Mouse (Mus musculus): ENCODE data around the gene Nck2. TPM values are rescaled to one million over a fixed set of nuclear protein-coding genes. Genes with fewer than 3 reads are reported as not detected.

Nck2 gene
- polyA plus RNA-seq, 1 experiment from 2014 or later: 31.1 TPM

- Histone ChIP-seq H3K4me3 (ENCODE audit: low read depth, low read length) (no peak overlapping the region), H3K9me3 (ENCODE audit: control insufficient read depth, low read length) (no peaks in the 10 kb centered on the region), H3K4me1 (ENCODE audit: control insufficient read depth, insufficient read depth, low read length) (0 out of 2 replicates have a peak, but pooled peaks cover 3% of the 10 kb centered on the region), H3K36me3 (ENCODE audit: control insufficient read depth, insufficient read depth, low read length) (no peaks in the 10 kb centered on the region), H3K27ac (ENCODE audit: low read depth, low read length) (no peak overlapping the region), H3K4me2 (ENCODE audit: low read depth, low read length) (no peak overlapping the region), H3K27me3 (ENCODE audit: control insufficient read depth, insufficient read depth, low read length) (no peaks in the 10 kb centered on the region), H3K9ac (replicated peaks; ENCODE audit: low read depth, low read length) (no peak overlapping the region)
- no peak for ATAC-seq (ENCODE audit: low read depth)
- WGBS: 90% methylated on average over 5 of the region's 5 CpGs
These were observed 114.8 kb downstream of the Nck2 start for GRCm38 (mm10) chr1:43559043-43559692.

DNA sequence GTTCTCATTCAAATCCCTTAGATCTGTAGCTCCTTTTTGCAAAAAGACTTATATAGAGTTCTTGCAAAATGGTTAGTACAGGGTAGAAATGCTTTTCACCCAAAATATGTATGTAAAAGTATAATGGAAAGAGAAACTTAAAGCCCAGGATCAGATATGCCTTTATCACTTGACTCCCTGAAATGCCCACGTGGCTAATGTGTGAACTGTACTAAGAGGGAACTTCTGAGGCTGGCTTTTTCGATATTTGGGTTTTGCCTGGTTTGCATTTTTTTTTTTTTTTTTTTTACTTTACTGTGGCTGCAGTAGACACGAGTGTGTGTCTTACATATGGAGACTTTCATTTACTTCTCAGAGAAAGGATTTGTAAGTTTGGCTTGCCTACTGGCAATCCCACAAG is 116.7 kb downstream of the Nck2 start:
- 94% methylated on average over 3 of the region's 3 CpGs for WGBS
- Histone ChIP-seq H3K9ac (replicated peaks; ENCODE audit: low read depth, low read length) (no peak overlapping the region), H3K27me3 (ENCODE audit: control insufficient read depth, insufficient read depth, low read length) (no peaks in the 10 kb centered on the region)

DNA sequence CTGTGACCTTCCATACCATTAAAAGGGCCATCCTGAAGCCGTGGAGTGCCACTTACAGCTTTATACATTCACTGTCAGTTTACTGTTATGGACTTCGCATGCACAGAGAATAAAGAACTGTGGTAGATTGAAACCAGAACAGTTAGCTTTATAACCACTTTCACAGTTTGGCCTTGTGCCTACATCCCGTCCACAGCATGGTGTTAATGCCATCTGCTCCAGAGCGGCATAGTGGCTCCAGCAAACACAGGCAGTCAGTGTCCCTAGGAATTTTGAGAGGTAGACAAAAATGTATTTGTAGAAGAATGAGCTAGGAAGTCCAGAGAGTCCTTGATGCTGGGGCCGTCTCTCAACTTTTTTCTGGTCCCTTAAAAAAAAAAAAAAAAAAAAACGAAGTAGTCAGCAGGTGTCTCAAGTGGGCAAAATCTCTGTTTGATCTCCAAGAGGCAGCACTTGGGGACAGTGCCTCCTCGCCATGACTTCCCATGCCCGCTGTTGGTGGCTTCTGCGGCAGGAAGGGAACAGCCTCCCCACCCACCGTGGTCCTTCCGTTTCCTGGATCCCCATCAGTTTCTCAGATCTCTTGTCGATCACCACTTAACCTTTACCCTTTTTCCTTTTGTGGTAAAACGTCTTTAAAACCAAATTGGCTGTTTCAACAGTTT is 117.8 kb downstream of the Nck2 start:
- Histone ChIP-seq H3K27me3 (ENCODE audit: control insufficient read depth, insufficient read depth, low read length) (no peaks in the 10 kb centered on the region), H3K4me3 (ENCODE audit: low read depth, low read length) (no peak overlapping the region), H3K4me2 (ENCODE audit: low read depth, low read length) (no peak overlapping the region), H3K9me3 (ENCODE audit: control insufficient read depth, low read length) (no peaks in the 10 kb centered on the region), H3K9ac (replicated peaks; ENCODE audit: low read depth, low read length) (no peak overlapping the region), H3K36me3 (ENCODE audit: control insufficient read depth, insufficient read depth, low read length) (no peaks in the 10 kb centered on the region), H3K4me1 (ENCODE audit: control insufficient read depth, insufficient read depth, low read length) (0 out of 2 replicates have a peak, but pooled peaks cover 1% of the 10 kb centered on the region), H3K27ac (ENCODE audit: low read depth, low read length) (no peak overlapping the region)
- WGBS: 82% methylated on average over 13 of the region's 13 CpGs
- ATAC-seq (ENCODE audit: low read depth): no peak

More for the DNA sequence above, 116.7 kb downstream of the Nck2 start:
- 0 out of 2 replicates have a peak, but pooled peaks cover 3% of the 10 kb centered on the region for H3K4me1 ChIP-seq (ENCODE audit: control insufficient read depth, insufficient read depth, low read length)
- no peaks in the 10 kb centered on the region for H3K36me3 ChIP-seq (ENCODE audit: control insufficient read depth, insufficient read depth, low read length)
- no peak for ATAC-seq (ENCODE audit: low read depth)
- no peak overlapping the region for H3K27ac ChIP-seq (ENCODE audit: low read depth, low read length)
- no peak overlapping the region for H3K4me2 ChIP-seq (ENCODE audit: low read depth, low read length)
- no peak overlapping the region for H3K4me3 ChIP-seq (ENCODE audit: low read depth, low read length)
- H3K9me3 ChIP-seq (ENCODE audit: control insufficient read depth, low read length): no peaks in the 10 kb centered on the region

DNA sequence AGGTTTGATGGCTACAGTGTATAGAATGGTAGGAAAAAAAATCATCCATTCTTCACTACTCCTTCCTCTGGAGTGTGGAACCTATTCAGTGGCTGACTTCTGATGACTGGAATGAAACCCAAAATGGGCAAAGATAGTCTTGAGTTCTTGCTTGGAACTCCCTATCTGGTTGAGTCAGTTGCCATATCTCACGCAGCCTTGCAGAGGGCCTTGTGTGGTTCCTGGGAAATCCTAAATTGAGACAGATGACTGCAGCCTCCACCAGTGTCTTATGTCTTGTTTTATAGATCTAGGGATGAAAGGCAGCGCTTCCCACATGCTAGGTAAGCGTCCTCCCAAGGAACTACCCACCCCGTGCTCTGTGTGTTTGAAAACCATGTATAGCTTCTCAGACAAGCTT is 120.9 kb downstream of the Nck2 start:
- Histone ChIP-seq H3K9ac (replicated peaks; ENCODE audit: low read depth, low read length) (no peak overlapping the region), H3K9me3 (ENCODE audit: control insufficient read depth, low read length) (no peaks in the 10 kb centered on the region), H3K27ac (ENCODE audit: low read depth, low read length) (no peak overlapping the region), H3K4me2 (ENCODE audit: low read depth, low read length) (no peak overlapping the region), H3K36me3 (ENCODE audit: control insufficient read depth, insufficient read depth, low read length) (no peaks in the 10 kb centered on the region), H3K27me3 (ENCODE audit: control insufficient read depth, insufficient read depth, low read length) (no peaks in the 10 kb centered on the region), H3K4me1 (ENCODE audit: control insufficient read depth, insufficient read depth, low read length) (no peaks in the 10 kb centered on the region), H3K4me3 (ENCODE audit: low read depth, low read length) (no peak overlapping the region)
- 89% methylated on average over 4 of the region's 4 CpGs for WGBS
- ATAC-seq (ENCODE audit: low read depth): no peak

DNA sequence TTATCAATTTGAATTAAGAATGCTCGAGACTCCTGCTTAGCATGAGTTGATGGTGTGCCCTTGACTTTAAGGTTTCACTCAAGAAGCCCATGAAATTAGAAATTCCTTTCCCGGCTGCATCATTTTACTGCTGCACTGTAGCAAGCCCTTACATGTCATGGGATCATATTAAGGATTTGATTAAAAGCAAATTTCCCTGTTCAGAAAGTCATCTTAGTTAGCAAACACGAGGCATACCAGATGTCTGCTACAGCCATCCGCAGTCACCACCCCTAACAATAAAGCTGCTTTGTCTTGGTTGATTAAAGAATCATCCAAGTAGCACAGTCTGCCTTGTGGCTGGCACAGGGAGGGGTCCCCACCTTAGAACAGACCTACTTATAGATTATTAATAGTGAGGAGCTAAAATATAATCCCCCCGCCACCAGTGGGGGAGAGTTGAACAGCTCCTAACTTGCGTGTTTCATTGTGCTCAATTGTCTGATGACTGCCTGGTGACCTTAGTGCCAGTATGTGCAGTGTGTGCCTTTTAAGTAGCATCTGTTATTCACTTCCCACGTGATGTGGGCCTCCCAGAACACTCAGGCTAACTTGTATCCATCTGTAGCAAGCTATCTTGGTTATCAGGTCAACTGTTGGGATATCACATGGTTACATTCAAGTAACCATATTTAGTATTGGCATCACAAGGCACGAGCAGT is 122.4 kb downstream of the Nck2 start:
- Histone ChIP-seq H3K27ac (ENCODE audit: low read depth, low read length) (no peak overlapping the region), H3K9me3 (ENCODE audit: control insufficient read depth, low read length) (no peaks in the 10 kb centered on the region), H3K4me3 (ENCODE audit: low read depth, low read length) (no peak overlapping the region), H3K36me3 (ENCODE audit: control insufficient read depth, insufficient read depth, low read length) (no peaks in the 10 kb centered on the region; the same call in 1 of the 2 replicates), H3K4me1 (ENCODE audit: control insufficient read depth, insufficient read depth, low read length) (no peaks in the 10 kb centered on the region), H3K4me2 (ENCODE audit: low read depth, low read length) (no peak overlapping the region), H3K9ac (replicated peaks; ENCODE audit: low read depth, low read length) (no peak overlapping the region), H3K27me3 (ENCODE audit: control insufficient read depth, insufficient read depth, low read length) (no peaks in the 10 kb centered on the region)
- peak; percentile 38; the same call in 1 of the 2 replicates for ATAC-seq (ENCODE audit: low read depth)
- WGBS: 71% methylated on average over 8 of the region's 8 CpGs

DNA sequence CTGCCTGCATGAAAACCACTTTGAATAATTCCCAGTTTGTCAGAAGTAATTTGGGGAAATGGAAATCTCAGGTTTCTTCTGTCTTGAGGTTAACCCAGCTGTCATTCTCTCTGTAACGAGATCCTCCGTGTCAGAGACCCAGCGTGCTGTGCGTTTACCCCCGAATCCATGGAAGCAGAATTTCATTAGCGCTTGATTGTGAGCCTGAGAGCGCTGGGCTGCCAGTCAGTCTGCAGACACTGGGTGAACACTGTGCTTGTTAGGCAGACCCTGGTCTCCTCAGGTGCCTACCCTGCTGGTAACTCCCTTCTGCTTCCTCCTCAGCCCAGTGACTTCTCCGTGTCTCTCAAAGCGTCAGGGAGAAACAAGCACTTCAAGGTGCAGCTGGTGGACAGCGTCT is 124.4 kb downstream of the Nck2 start:
- H3K27me3 ChIP-seq (ENCODE audit: control insufficient read depth, insufficient read depth, low read length): no peaks in the 10 kb centered on the region
- H3K4me2 ChIP-seq (ENCODE audit: low read depth, low read length): no peak overlapping the region
- no peak overlapping the region for H3K4me3 ChIP-seq (ENCODE audit: low read depth, low read length)
- no peak overlapping the region for H3K27ac ChIP-seq (ENCODE audit: low read depth, low read length)
- H3K9ac ChIP-seq (replicated peaks; ENCODE audit: low read depth, low read length): no peak overlapping the region
- WGBS: 79% methylated on average over 10 of the region's 10 CpGs
- H3K9me3 ChIP-seq (ENCODE audit: control insufficient read depth, low read length): no peaks in the 10 kb centered on the region
- no peak for ATAC-seq (ENCODE audit: low read depth)
- no peaks in the 10 kb centered on the region; the same call in 1 of the 2 replicates for H3K36me3 ChIP-seq (ENCODE audit: control insufficient read depth, insufficient read depth, low read length)
- H3K4me1 ChIP-seq (ENCODE audit: control insufficient read depth, insufficient read depth, low read length): no peaks in the 10 kb centered on the region

DNA sequence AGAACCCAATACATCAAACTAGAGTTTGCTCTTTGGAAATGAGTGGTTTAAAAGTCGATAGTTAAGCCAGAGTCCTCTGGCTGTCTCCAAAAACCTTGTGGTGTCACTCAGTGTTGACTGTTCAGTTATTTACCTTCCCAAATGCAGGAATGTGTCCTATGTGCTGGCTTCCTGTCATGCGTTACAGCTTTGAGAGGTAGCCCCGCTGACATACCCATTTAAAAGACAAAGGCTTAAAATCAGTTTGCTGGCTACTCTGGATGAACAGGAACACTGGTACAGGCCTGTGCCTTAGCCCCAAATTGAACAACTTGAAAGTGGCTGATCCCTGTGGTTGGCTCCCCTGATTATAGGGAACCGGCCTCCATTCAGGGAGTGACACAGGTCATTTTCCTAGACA is 126.7 kb downstream of the Nck2 start:
- WGBS: 97% methylated on average over 4 of the region's 4 CpGs
- Histone ChIP-seq H3K9ac (replicated peaks; ENCODE audit: low read depth, low read length) (no peak overlapping the region), H3K36me3 (ENCODE audit: control insufficient read depth, insufficient read depth, low read length) (no peaks in the 10 kb centered on the region; the same call in 1 of the 2 replicates), H3K27ac (ENCODE audit: low read depth, low read length) (no peak overlapping the region), H3K4me1 (ENCODE audit: control insufficient read depth, insufficient read depth, low read length) (no peaks in the 10 kb centered on the region), H3K4me2 (ENCODE audit: low read depth, low read length) (no peak overlapping the region), H3K27me3 (ENCODE audit: control insufficient read depth, insufficient read depth, low read length) (no peaks in the 10 kb centered on the region), H3K9me3 (ENCODE audit: control insufficient read depth, low read length) (no peaks in the 10 kb centered on the region), H3K4me3 (ENCODE audit: low read depth, low read length) (no peak overlapping the region)
- ATAC-seq (ENCODE audit: low read depth): no peak

DNA sequence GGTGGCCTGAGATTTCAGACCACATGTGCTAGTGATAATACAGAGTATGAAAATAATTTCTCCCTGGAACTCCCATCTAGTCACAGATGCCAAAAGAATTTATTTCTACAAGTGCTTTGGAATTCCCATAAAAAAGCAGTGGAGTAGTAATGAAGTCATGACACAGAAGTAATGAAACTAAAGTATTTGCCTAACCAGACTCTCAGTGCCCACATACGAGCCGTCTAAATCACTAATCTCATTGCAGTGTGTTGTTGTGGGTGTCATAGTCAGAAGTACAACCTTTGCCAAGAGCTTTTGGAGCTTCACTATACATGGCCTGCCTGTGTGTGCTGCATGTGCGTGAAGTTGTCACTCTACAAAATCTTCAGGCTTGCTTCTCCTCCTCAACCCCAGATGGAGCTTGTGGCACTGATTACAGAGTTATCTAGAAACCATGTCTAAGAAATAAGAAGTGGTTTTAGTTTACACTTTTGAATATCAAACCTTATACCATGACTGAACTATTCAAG is 130.5 kb downstream of the Nck2 start:
- Histone ChIP-seq H3K9me3 (ENCODE audit: control insufficient read depth, low read length) (no peaks in the 10 kb centered on the region), H3K4me1 (ENCODE audit: control insufficient read depth, insufficient read depth, low read length) (no peaks in the 10 kb centered on the region), H3K4me3 (ENCODE audit: low read depth, low read length) (no peak overlapping the region), H3K36me3 (ENCODE audit: control insufficient read depth, insufficient read depth, low read length) (no peaks in the 10 kb centered on the region; the same call in 1 of the 2 replicates), H3K4me2 (ENCODE audit: low read depth, low read length) (no peak overlapping the region), H3K27me3 (ENCODE audit: control insufficient read depth, insufficient read depth, low read length) (no peaks in the 10 kb centered on the region), H3K9ac (replicated peaks; ENCODE audit: low read depth, low read length) (no peak overlapping the region), H3K27ac (ENCODE audit: low read depth, low read length) (no peak overlapping the region)
- no peak for ATAC-seq (ENCODE audit: low read depth)
- 85% methylated on average over 3 of the region's 3 CpGs for WGBS

DNA sequence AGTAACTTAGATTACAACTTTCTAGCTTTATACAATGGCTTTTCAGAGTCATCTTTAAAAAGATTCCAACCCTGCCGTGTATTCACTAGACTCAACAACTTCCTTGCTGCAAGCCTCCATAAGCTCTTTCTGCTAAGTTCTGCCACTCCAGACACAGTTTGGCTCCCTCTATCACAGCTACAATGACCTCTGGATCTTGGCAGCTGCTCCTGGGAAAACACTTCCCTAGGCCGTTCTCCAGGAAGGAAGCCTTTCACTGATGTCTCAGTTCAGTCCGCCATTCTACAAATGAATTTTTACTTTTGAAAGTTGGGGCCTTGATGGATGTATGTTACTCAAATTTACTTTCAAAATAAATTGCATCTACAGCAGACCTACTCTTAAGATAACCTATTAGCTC is 133.0 kb downstream of the Nck2 start:
- Histone ChIP-seq H3K36me3 (ENCODE audit: control insufficient read depth, insufficient read depth, low read length) (no peaks in the 10 kb centered on the region), H3K4me1 (ENCODE audit: control insufficient read depth, insufficient read depth, low read length) (no peaks in the 10 kb centered on the region), H3K9ac (replicated peaks; ENCODE audit: low read depth, low read length) (no peak overlapping the region), H3K27ac (ENCODE audit: low read depth, low read length) (no peak overlapping the region), H3K27me3 (ENCODE audit: control insufficient read depth, insufficient read depth, low read length) (no peaks in the 10 kb centered on the region), H3K4me2 (ENCODE audit: low read depth, low read length) (no peak overlapping the region), H3K4me3 (ENCODE audit: low read depth, low read length) (no peak overlapping the region), H3K9me3 (ENCODE audit: control insufficient read depth, low read length) (no peaks in the 10 kb centered on the region)
- 89% methylated on average over 3 of the region's 3 CpGs for WGBS
- ATAC-seq (ENCODE audit: low read depth): no peak
